Mouse (Mus musculus) liver, adult 2 months (tissue): ENCODE results near the gene Arhgap8. TPM values are rescaled to one million over a fixed set of nuclear protein-coding genes. Genes with fewer than 3 reads are reported as not detected.

Source experiments
- DNase-seq: peaks from one replicate; pipeline ENCODE4 v3.0.0-alpha.2; 2011; ENCODE audit warnings: low read depth, low spot score; ENCODE audit errors: extremely low read depth
- H3K27ac ChIP-seq: fragments of 200-500 bp; replicated peaks from 2 replicates; pipeline ENCODE4 v1.5.1; 2012; ENCODE audit warnings: low read depth, mild to moderate bottlenecking, control low read depth, inconsistent platforms, low read length; ENCODE audit not compliant: insufficient read depth
- H3K27me3 ChIP-seq: fragments of 200-500 bp; 2 replicates; pipeline ENCODE4 v1.6.1; 2012; ENCODE audit warnings: mild to moderate bottlenecking, moderate library complexity, low read length, inconsistent platforms; ENCODE audit not compliant: control insufficient read depth, insufficient read depth
- H3K36me3 ChIP-seq: fragments of 200-500 bp; 2 replicates; pipeline ENCODE4 v1.6.1; 2012; ENCODE audit warnings: low read length, inconsistent platforms; ENCODE audit not compliant: control insufficient read depth, insufficient read depth
- H3K4me1 ChIP-seq: fragments of 200-500 bp; 2 replicates; pipeline ENCODE4 v1.6.1; 2011; ENCODE audit warnings: low read length; ENCODE audit not compliant: control insufficient read depth, insufficient read depth
- H3K4me3 ChIP-seq: fragments of 200-500 bp; 2 replicates; pipeline ENCODE4 v1.5.1; 2011; ENCODE audit warnings: low read depth, mild to moderate bottlenecking, control low read depth, low read length, moderate library complexity; ENCODE audit not compliant: insufficient read depth
- H3K79me2 ChIP-seq: fragments of 200-500 bp; 2 replicates; pipeline ENCODE4 v1.6.1; 2012; ENCODE audit warnings: inconsistent platforms, mild to moderate bottlenecking, low read length, moderate library complexity; ENCODE audit not compliant: control insufficient read depth, insufficient read depth
- H3K9ac ChIP-seq: fragments of 200-500 bp; 2 replicates; pipeline ENCODE4 v1.6.1; 2012; ENCODE audit warnings: low read depth, mild to moderate bottlenecking, control low read depth, inconsistent platforms, low read length
- CTCF ChIP-seq: fragments of 200-500 bp; IDR thresholded peaks from 2 replicates; pipeline ENCODE4 v1.5.1; 2011; ENCODE audit warnings: low read depth, low read length, control low read depth
- POLR2A ChIP-seq: fragments of 200-500 bp; IDR thresholded peaks from 2 replicates; pipeline ENCODE4 v1.6.1; 2011; ENCODE audit warnings: low read length, control low read depth; ENCODE audit not compliant: insufficient read depth; ENCODE audit errors: extremely low read depth
- WGBS: fragments of 180-500 bp; shearing (Covaris S2); methylation state at CpG from one replicate; pipeline ENCODE4 v1.1.7; 2018; 5-methylcytosine and 5-hydroxymethylcytosine counted together
- polyA plus RNA-seq: library from polyadenylated mRNA; depleted of rRNA; stranded (reverse); fragments of >200 nt; gene quantifications from 2 replicates; pipeline ENCODE4 v1.2.3, GENCODE M21; 2012
- total RNA-seq: library from RNA; depleted of rRNA; stranded (reverse); fragments of >200 nt; gene quantifications from 2 replicates; pipeline ENCODE4 v1.2.3, GENCODE M21; 2014

Arhgap8 gene
- total and polyA plus RNA-seq, 2 experiments, result 0.20 TPM; not detected in 1

- Histone ChIP-seq H3K27ac (peak overlapping the region; percentile 77), H3K4me1 (peaks cover 9% of the 10 kb centered on the region)
Observed at GRCm38 (mm10) chr15:84674329-84675067, 45.4 kb upstream of the Arhgap8 start.

GRCm38 (mm10) chr15:84675317-84675716 is 44.5 kb upstream of the Arhgap8 start:
- peak; percentile 96 for DNase-seq
- H3K27ac ChIP-seq, result peak overlapping the region; percentile 77
- no peak overlapping the region for H3K9ac ChIP-seq
- H3K79me2 ChIP-seq, result no peaks in the 10 kb centered on the region
- peaks cover 9% of the 10 kb centered on the region for H3K4me1 ChIP-seq
- TF ChIP-seq POLR2A (no peak), CTCF (no peak)
- H3K4me3 ChIP-seq, result no peak overlapping the region
- WGBS, result 11% methylated on average over 8 of the region's 8 CpGs
- H3K27me3 ChIP-seq, result no peaks in the 10 kb centered on the region
- no peaks in the 10 kb centered on the region for H3K36me3 ChIP-seq

More at GRCm38 (mm10) chr15:84674329-84675067, 45.4 kb upstream of the Arhgap8 start:
- Histone ChIP-seq H3K27me3 (no peaks in the 10 kb centered on the region), H3K36me3 (no peaks in the 10 kb centered on the region), H3K79me2 (no peaks in the 10 kb centered on the region), H3K9ac (0 out of 2 replicates have a peak overlapping the region, but pooled peaks have one; percentile 5), H3K4me3 (no peak overlapping the region)
- WGBS, result 64% methylated on average over 11 of the region's 11 CpGs
- DNase-seq, result peak; percentile 68
- TF ChIP-seq POLR2A, result no peak
- TF ChIP-seq CTCF, result no peak

- no peak for DNase-seq
- H3K9ac ChIP-seq, result no peak overlapping the region
- no peak overlapping the region for H3K4me3 ChIP-seq
- no peak for TF ChIP-seq POLR2A
- H3K79me2 ChIP-seq, result peaks cover 8% of the 10 kb centered on the region; the same call in 1 of the 2 replicates
- WGBS, result 88% methylated on average over 11 of the region's 11 CpGs
- no peaks in the 10 kb centered on the region for H3K36me3 ChIP-seq
- no peaks in the 10 kb centered on the region for H3K27me3 ChIP-seq
- no peak overlapping the region for H3K27ac ChIP-seq
- peaks cover 11% of the 10 kb centered on the region for H3K4me1 ChIP-seq
Observed at GRCm38 (mm10) chr15:84677943-84678342, 41.9 kb upstream of the Arhgap8 start.

- Histone ChIP-seq H3K4me1 (peaks cover 8% of the 10 kb centered on the region), H3K4me3 (no peak overlapping the region), H3K27me3 (no peaks in the 10 kb centered on the region), H3K9ac (no peak overlapping the region), H3K27ac (no peak overlapping the region), H3K79me2 (peaks cover 12% of the 10 kb centered on the region; the same call in 1 of the 2 replicates), H3K36me3 (no peaks in the 10 kb centered on the region)
- WGBS, result 97% methylated on average over 4 of the region's 4 CpGs
- TF ChIP-seq POLR2A (no peak), CTCF (peak; percentile 57)
- no peak for DNase-seq
Observed at GRCm38 (mm10) chr15:84679090-84679489, 40.8 kb upstream of the Arhgap8 start.

- TF ChIP-seq CTCF (no peak), POLR2A (no peak)
- Histone ChIP-seq H3K36me3 (no peaks in the 10 kb centered on the region), H3K27ac (no peak overlapping the region), H3K27me3 (no peaks in the 10 kb centered on the region), H3K4me3 (no peak overlapping the region), H3K4me1 (peaks cover 7% of the 10 kb centered on the region), H3K79me2 (peaks cover 12% of the 10 kb centered on the region; the same call in 1 of the 2 replicates), H3K9ac (no peak overlapping the region)
- DNase-seq, result no peak
- 82% methylated on average over 3 of the region's 3 CpGs for WGBS
Observed at GRCm38 (mm10) chr15:84679794-84680193, 40.1 kb upstream of the Arhgap8 start.
